Mouse (Mus musculus): ENCODE data around the gene Cfap97d1.

The Cfap97d1 gene

GRCm38 (mm10) chr11:102010140-102010539 lies 26.1 kb downstream of the Cfap97d1 start:
- no peak for DNase-seq (ENCODE audit: low read depth)

DNA sequence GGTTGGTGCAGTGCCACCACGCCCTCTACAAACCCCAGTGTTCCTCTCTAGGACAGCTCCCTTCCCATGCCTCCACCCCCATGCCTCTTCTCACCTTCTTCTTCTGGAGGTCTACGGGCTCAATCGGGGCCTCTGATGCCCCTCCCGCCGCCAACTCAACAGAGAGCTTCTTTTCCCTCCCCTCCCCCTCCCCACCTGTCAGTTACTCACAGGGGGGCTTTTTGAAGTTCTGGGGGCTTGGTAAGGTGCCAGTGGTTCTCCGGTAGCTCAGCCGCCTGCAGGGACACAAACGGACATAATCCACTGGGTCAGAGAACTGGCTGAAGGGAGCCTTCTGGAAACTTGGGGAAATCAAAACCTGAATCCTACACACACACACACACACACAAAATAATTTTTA lies 27.4 kb downstream of the Cfap97d1 start:
- DNase-seq (ENCODE audit: low read depth) = no peak

GRCm38 (mm10) chr11:102013201-102013600 lies 29.1 kb downstream of the Cfap97d1 start:
- DNase-seq (ENCODE audit: low read depth) = no peak

- no peak for DNase-seq (ENCODE audit: low read depth)
These were observed 31.4 kb downstream of the Cfap97d1 start for GRCm38 (mm10) chr11:102015472-102015871.

DNA sequence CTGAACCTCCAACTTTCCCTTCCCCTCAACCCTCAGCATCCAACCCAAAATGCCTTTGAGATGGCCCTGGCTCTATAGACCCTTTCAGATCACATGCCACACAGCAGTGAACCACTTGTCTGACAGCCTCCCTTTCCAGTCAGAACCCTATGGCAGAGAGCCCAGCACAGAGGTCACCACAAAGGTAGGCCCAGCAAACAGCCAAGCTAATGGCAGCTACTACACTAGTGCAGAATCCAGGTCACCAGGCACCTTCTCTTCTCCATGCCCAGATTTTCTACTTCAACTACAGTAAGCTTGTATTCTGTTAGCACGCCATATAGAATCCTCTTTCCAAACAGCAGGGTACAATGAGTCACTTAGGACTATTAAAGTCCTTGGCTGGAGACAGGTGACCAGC lies 32.1 kb downstream of the Cfap97d1 start:
- DNase-seq (ENCODE audit: low read depth) = no peak

DNA sequence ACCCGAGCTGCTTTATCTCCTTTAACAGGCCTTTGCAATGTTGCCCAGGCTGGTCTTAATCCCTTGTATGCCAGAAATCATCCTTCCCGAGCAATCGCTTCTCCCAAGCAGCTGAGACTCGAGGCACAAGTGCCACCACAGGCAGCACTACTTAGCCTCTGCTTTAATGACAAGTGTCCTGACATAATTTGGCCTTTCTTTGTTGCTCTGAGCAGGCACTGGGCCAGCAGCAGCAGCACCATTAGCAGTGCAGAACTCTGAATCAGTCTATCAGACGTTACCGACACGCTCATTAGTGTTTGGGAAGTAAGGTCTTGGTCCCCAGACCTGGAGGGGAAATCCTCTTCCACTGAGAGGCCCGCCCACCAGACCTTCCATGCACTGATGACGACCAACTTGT lies 35.7 kb downstream of the Cfap97d1 start:
- no peak for DNase-seq (ENCODE audit: low read depth)

- DNase-seq (ENCODE audit: low read depth) = no peak
These were observed 37.1 kb downstream of the Cfap97d1 start for GRCm38 (mm10) chr11:102021196-102021595.

DNA sequence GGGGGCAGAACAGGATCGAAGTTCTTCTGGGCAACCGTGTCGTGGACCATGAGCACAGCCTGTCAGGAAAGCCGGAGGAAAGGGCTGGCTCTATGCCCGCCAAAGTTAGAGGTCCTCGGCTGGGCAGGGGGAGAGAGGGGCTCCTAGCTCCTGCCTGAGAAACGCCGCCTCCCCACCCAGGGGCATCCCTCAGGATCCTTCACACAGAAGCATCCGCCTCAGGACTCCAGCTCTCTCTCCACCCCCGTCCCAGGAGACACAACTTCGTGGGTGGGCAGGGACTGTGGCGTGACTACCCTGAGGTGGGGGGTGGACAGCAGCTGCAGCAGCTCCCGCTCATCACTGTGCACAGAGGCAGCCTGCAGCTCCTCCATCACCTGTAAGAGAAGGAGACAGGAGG lies 39.3 kb downstream of the Cfap97d1 start:
- no peak for DNase-seq (ENCODE audit: low read depth)

GRCm38 (mm10) chr11:102024084-102024758 lies 40.1 kb downstream of the Cfap97d1 start:
- no peak for DNase-seq (ENCODE audit: low read depth)

GRCm38 (mm10) chr11:102024875-102025274 lies 40.8 kb downstream of the Cfap97d1 start:
- DNase-seq (ENCODE audit: low read depth) = no peak

GRCm38 (mm10) chr11:102025354-102025753 lies 41.3 kb downstream of the Cfap97d1 start:
- DNase-seq (ENCODE audit: low read depth) = no peak

GRCm38 (mm10) chr11:102025991-102026660 lies 42.0 kb downstream of the Cfap97d1 start:
- no peak for DNase-seq (ENCODE audit: low read depth)

DNA sequence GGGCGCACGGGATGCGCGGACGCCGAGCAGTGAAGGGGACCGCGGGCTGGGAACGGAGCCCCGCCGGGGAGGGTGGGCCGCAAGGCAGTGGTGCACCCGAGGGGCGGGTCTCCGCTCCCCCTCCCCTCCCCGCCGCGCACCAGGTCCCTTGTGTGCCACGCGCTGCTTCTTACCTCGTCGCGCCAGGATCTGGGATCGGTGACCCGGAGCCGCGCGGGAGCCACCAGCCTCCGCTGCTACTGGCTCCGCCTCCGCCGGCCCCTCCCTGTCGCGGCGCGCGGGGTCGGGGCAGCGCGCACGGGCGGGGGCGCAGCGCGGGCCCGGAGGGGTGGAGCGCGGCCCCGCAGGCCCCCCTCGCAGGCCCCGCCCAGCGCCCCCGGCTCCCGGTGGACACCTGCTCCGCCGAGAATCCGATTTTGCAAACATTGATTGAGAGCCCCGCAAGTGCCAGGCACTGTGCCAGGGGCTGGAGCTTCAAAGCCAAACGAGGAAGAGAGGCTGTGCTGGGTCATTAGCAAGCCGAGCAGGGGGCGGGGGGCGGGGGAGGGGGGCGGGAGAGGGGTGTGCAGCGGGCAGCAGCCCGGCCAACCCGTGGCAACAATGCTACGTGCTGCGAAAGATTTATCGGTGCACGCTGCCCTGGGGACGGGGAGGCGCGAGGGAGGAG lies 42.7 kb downstream of the Cfap97d1 start:
- DNase-seq (ENCODE audit: low read depth) = no peak

DNA sequence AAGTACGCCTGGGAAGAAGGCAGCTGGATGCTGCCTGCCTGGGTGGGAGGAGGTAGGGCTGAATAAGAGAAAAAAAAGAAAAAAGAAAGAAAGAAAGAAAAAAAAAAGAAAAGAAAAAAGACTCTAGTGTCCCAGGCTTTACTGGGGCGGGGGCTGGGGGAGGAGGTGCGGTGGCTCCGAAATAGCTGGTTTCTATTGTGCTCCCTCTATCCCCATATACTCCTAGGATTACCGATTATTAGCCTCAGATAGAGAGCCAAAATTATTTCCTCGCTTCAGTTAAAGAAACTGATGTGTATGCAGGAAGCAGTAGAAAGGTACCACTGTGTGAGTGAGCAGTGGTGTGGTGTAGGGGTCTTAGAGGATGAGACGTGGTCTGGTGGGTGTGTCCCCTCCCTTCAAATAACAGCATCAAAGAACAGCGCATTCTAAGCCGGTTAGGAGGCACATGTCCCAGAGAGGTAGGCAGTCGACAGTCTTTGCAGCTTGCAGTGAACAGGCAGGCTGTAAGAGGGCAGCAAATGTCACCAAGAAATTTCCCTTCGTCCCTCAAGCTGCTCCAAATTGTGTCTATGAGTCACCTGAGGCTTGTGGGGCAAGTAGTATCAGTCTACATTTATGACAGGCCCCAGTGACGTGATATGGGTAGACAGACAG lies 43.4 kb downstream of the Cfap97d1 start:
- peak; percentile 18 for DNase-seq (ENCODE audit: low read depth)

- no peak for DNase-seq (ENCODE audit: low read depth)
These were observed 44.2 kb downstream of the Cfap97d1 start, which contains the start of gene Mpp3 for GRCm38 (mm10) chr11:102028087-102028816. Gene Mpp3, minus strand, starts transcription at chr11:102028461.

GRCm38 (mm10) chr11:102029304-102029703 lies 45.2 kb downstream of the Cfap97d1 start:
- DNase-seq (ENCODE audit: low read depth) = no peak

DNA sequence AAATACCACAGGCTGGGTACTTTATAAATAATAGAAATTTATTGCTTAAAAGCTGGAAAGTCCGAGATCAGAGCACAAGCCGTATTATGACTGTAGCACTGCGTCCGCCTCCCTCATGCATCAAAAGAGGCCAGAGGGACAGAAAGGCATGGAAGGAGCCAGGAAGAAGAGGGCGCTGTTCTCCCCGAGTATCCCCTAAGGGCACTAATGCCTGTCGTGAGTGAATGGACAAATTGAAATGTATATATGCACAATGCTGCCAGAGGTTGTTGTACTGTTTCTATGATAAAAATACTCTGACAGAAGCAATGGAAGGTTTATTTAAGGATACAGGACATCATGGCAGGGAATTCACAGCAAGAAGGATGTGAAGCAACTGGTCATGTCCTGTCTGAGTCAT lies 45.9 kb downstream of the Cfap97d1 start:
- no peak for DNase-seq (ENCODE audit: low read depth)

DNA sequence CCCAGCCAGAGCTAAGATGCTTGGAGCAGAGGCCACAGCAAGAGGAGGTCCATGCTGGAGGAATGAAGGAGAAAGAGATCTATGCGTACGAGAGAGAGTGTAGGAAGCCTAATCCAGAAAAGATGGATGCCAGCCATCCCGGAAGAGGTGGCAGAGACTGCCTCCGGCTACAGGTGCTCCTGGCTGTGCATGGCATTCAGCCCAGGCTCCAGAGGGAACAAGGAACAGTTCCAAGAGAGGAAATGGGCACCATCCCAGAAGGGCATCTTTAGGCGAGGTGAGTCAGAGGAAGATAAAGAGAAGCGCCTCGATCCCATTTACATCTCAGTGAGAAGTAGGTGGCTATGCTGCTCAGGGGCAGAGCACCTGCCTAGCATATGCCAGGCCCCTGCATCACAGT lies 47.1 kb downstream of the Cfap97d1 start:
- DNase-seq (ENCODE audit: low read depth) = no peak

GRCm38 (mm10) chr11:102033055-102033591 lies 49.0 kb downstream of the Cfap97d1 start:
- no peak for DNase-seq (ENCODE audit: low read depth)

DNA sequence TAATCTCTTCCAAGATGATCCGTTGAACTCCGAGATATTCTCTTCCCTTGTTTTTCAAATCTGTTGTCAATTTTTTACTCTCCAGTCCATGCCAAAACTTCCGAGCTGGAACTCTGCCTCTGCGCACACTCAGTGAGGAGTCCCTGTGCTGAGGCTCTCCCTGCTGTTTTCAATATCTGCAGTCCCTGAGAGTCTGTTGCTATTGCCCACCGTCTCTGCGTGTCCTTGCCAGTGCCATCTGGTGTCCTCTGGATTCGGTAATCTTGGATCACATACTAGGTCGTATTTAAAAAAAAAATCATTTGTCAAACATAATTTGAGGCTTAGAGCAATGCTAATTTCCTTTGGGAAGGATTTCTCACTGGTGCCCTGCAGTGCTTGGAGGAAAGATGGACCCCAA lies 50.8 kb downstream of the Cfap97d1 start:
- no peak for DNase-seq (ENCODE audit: low read depth)

DNA sequence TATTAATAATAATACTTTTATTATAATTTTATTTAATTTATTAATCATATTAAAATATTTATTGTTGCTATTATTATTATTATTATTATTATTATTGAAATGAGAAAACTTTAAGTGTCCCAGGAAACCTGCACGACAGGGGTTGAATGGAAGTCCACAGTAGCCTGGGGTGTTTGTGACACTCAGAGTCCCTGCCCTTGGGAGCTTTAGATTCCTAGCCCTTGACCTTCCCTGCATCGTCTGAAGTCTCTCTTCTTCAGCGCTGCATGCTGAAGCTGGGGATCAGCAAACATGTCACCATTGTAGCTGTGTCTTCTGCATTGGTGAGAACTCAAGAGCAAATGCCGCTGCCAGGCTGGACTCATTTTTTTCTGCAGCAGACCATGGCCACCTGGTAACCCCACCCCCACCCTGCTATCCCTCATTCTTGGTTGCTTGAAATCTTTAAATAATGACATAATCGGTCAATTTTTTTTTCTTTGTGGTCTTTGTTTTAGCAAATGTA lies 51.4 kb downstream of the Cfap97d1 start:
- no peak for DNase-seq (ENCODE audit: low read depth)
